Mouse (Mus musculus): ENCODE data around the gene Psma3. TPM values are rescaled to one million over a fixed set of nuclear protein-coding genes. Genes with fewer than 3 reads are reported as not detected.

Gene Psma3
- polyA plus RNA-seq, 1 experiment from 2014 or later: 654 TPM

DNA sequence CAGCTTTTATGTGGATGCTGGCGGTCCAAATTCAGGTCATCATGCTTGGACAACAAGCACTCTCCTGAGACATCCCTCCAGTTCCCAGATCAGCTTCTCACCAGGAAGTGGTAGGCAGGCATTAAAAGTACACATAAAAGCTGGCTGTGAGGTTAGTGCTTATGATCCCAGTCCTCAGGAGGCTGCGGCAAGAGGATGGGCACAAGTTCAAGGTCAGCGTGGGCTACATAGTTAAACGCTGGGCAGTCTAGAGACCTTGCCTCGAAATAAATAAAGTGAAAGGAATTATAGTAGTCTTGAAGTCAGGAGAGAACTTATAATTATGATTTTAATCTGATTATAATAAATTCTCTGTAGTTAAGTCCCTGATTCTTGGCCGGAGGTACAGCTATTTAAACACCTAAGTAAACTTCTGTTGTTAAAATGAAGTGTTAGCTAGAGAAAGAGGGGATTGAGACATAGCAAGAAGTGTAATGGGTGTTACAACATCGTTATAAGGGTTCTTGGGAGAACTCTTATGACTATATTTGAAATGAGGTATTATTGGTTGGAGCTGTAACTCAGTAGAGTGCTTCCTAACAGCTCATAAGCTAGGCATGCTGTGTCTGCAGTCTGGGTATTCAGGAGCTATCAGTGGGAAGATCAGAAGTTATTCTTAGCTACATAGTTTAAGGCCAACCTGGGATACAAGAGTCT is 10.6 kb downstream of the Psma3 start:
- 96% methylated on average over 7 of the region's 7 CpGs for WGBS
- Histone ChIP-seq H3K4me2 (no peak overlapping the region), H3K9ac (ENCODE audit: low read length) (no peak overlapping the region), H3K27ac (ENCODE audit: low read depth, low read length) (no peak overlapping the region), H3K36me3 (ENCODE audit: control insufficient read depth, insufficient read depth, low read length) (peaks cover 11% of the 10 kb centered on the region; the same call in 1 of the 2 replicates), H3K4me1 (ENCODE audit: control insufficient read depth, insufficient read depth, low read length) (no peaks in the 10 kb centered on the region), H3K27me3 (ENCODE audit: control insufficient read depth, insufficient read depth, low read length) (no peaks in the 10 kb centered on the region), H3K9me3 (ENCODE audit: control insufficient read depth, low read length) (no peaks in the 10 kb centered on the region), H3K4me3 (ENCODE audit: low read depth, low read length) (no peak overlapping the region)
- ATAC-seq (ENCODE audit: low FRiP score): no peak
- no peak for DNase-seq (ENCODE audit: low spot score, missing footprints)

GRCm38 (mm10) chr12:70997225-70997624 is 22.8 kb downstream of the Psma3 start:
- no peak overlapping the region for H3K4me2 ChIP-seq
- no peaks in the 10 kb centered on the region for H3K9me3 ChIP-seq (ENCODE audit: control insufficient read depth, low read length)
- no peak overlapping the region for H3K27ac ChIP-seq (ENCODE audit: low read depth, low read length)
- H3K9ac ChIP-seq (ENCODE audit: low read length): no peak overlapping the region
- H3K27me3 ChIP-seq (ENCODE audit: control insufficient read depth, insufficient read depth, low read length): no peaks in the 10 kb centered on the region
- ATAC-seq (ENCODE audit: low FRiP score) (no peak), DNase-seq (ENCODE audit: low spot score, missing footprints) (no peak)
- H3K4me3 ChIP-seq (ENCODE audit: low read depth, low read length): no peak overlapping the region
- 87% methylated on average over 5 of the region's 5 CpGs for WGBS
- H3K4me1 ChIP-seq (ENCODE audit: control insufficient read depth, insufficient read depth, low read length): no peaks in the 10 kb centered on the region
- peaks cover 5% of the 10 kb centered on the region; the same call in 1 of the 2 replicates for H3K36me3 ChIP-seq (ENCODE audit: control insufficient read depth, insufficient read depth, low read length)

- 70% methylated on average over 5 of the region's 5 CpGs for WGBS
- H3K36me3 ChIP-seq (ENCODE audit: control insufficient read depth, insufficient read depth, low read length): peaks cover 4% of the 10 kb centered on the region; the same call in 1 of the 2 replicates
Measured at GRCm38 (mm10) chr12:70999423-70999903, 25.0 kb downstream of the Psma3 start.

GRCm38 (mm10) chr12:71000344-71000743 is 25.9 kb downstream of the Psma3 start:
- H3K36me3 ChIP-seq (ENCODE audit: control insufficient read depth, insufficient read depth, low read length): peaks cover 4% of the 10 kb centered on the region
- ATAC-seq (ENCODE audit: low FRiP score) (no peak), DNase-seq (ENCODE audit: low spot score, missing footprints) (no peak)
- H3K27ac ChIP-seq (ENCODE audit: low read depth, low read length): no peak overlapping the region
- no peak overlapping the region for H3K4me2 ChIP-seq
- H3K4me3 ChIP-seq (ENCODE audit: low read depth, low read length): no peak overlapping the region
- no peaks in the 10 kb centered on the region for H3K27me3 ChIP-seq (ENCODE audit: control insufficient read depth, insufficient read depth, low read length)
- no peaks in the 10 kb centered on the region for H3K9me3 ChIP-seq (ENCODE audit: control insufficient read depth, low read length)
- H3K4me1 ChIP-seq (ENCODE audit: control insufficient read depth, insufficient read depth, low read length): no peaks in the 10 kb centered on the region
- H3K9ac ChIP-seq (ENCODE audit: low read length): no peak overlapping the region
- 87% methylated on average over 1 of the region's 1 CpGs for WGBS

More at GRCm38 (mm10) chr12:70999423-70999903, 25.0 kb downstream of the Psma3 start:
- Histone ChIP-seq H3K9ac (ENCODE audit: low read length) (no peak overlapping the region), H3K9me3 (ENCODE audit: control insufficient read depth, low read length) (no peaks in the 10 kb centered on the region), H3K4me3 (ENCODE audit: low read depth, low read length) (no peak overlapping the region), H3K4me1 (ENCODE audit: control insufficient read depth, insufficient read depth, low read length) (no peaks in the 10 kb centered on the region), H3K4me2 (no peak overlapping the region), H3K27me3 (ENCODE audit: control insufficient read depth, insufficient read depth, low read length) (no peaks in the 10 kb centered on the region), H3K27ac (ENCODE audit: low read depth, low read length) (no peak overlapping the region)
- ATAC-seq (ENCODE audit: low FRiP score) (no peak), DNase-seq (ENCODE audit: low spot score, missing footprints) (no peak)

DNA sequence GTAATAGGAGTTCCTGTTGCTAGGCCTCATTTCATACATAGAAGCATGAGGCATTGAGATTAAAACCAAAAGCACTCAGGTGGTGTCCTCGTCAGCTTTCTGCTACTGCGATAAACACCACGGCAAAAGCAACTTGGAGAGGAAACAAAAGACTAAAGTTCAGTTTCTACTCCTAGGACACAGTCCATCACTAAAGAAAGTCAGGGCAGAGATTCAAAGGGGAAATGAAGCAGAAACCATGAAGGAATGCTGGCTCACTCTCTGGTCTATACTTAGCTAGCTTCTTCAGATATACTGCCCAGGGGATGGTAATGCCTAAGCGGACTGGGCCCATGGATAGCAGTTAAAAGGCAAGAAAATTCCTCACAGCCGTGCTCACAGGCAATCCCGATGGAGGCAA is 27.0 kb downstream of the Psma3 start:
- no peak overlapping the region for H3K4me3 ChIP-seq (ENCODE audit: low read depth, low read length)
- no peaks in the 10 kb centered on the region for H3K4me1 ChIP-seq (ENCODE audit: control insufficient read depth, insufficient read depth, low read length)
- H3K27me3 ChIP-seq (ENCODE audit: control insufficient read depth, insufficient read depth, low read length): no peaks in the 10 kb centered on the region
- DNase-seq (ENCODE audit: low spot score, missing footprints): no peak
- no peaks in the 10 kb centered on the region for H3K9me3 ChIP-seq (ENCODE audit: control insufficient read depth, low read length)
- peaks cover 14% of the 10 kb centered on the region for H3K36me3 ChIP-seq (ENCODE audit: control insufficient read depth, insufficient read depth, low read length)
- no peak overlapping the region for H3K4me2 ChIP-seq
- no peak for ATAC-seq (ENCODE audit: low FRiP score)
- 82% methylated on average over 6 of the region's 6 CpGs for WGBS
- no peak overlapping the region for H3K27ac ChIP-seq (ENCODE audit: low read depth, low read length)
- no peak overlapping the region for H3K9ac ChIP-seq (ENCODE audit: low read length)

DNA sequence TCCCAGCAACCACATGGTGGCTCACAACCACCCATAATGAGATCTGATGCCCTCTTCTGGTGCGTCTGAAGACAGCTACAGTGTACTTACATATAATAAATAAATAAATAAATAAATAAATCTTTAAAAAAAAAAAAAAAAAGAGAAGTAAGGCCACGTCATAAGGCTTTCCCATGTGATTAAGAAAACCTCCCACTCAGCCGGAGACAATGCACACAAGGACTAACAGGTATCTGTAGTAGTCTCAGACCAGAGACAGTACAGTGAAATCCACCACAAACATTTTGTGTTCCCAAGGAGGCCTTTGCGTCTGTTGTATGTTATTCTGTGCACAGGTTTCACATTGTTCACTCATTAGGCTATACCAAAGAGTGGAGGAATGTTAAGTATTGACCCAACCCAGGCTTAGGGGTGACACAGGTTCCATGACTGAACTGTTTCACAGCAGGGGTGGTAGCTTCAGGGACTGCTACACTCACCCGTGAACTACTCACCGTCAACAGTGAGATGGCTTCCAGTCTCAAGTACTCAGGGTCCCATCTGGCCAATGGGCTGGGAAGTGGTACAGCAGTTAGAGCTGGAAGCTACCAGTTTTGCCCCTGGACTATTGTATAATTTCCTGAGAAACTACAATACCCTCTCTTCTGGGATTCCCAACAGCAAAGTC is 29.5 kb downstream of the Psma3 start:
- Histone ChIP-seq H3K4me1 (ENCODE audit: control insufficient read depth, insufficient read depth, low read length) (no peaks in the 10 kb centered on the region), H3K9ac (ENCODE audit: low read length) (no peak overlapping the region), H3K27ac (ENCODE audit: low read depth, low read length) (no peak overlapping the region), H3K9me3 (ENCODE audit: control insufficient read depth, low read length) (no peaks in the 10 kb centered on the region), H3K4me2 (no peak overlapping the region), H3K4me3 (ENCODE audit: low read depth, low read length) (no peak overlapping the region), H3K36me3 (ENCODE audit: control insufficient read depth, insufficient read depth, low read length) (peaks cover 21% of the 10 kb centered on the region), H3K27me3 (ENCODE audit: control insufficient read depth, insufficient read depth, low read length) (no peaks in the 10 kb centered on the region)
- 91% methylated on average over 5 of the region's 6 CpGs for WGBS
- DNase-seq (ENCODE audit: low spot score, missing footprints) (no peak), ATAC-seq (ENCODE audit: low FRiP score) (no peak)

GRCm38 (mm10) chr12:71006141-71006540 is 31.7 kb downstream of the Psma3 start:
- DNase-seq (ENCODE audit: low spot score, missing footprints) (no peak), ATAC-seq (ENCODE audit: low FRiP score) (no peak)
- H3K9me3 ChIP-seq (ENCODE audit: control insufficient read depth, low read length): no peaks in the 10 kb centered on the region
- WGBS: 91% methylated on average over 6 of the region's 6 CpGs
- H3K27ac ChIP-seq (ENCODE audit: low read depth, low read length): no peak overlapping the region
- H3K9ac ChIP-seq (ENCODE audit: low read length): no peak overlapping the region
- H3K36me3 ChIP-seq (ENCODE audit: control insufficient read depth, insufficient read depth, low read length): peaks cover 27% of the 10 kb centered on the region
- H3K4me2 ChIP-seq: no peak overlapping the region
- H3K4me3 ChIP-seq (ENCODE audit: low read depth, low read length): no peak overlapping the region
- H3K27me3 ChIP-seq (ENCODE audit: control insufficient read depth, insufficient read depth, low read length): no peaks in the 10 kb centered on the region
- H3K4me1 ChIP-seq (ENCODE audit: control insufficient read depth, insufficient read depth, low read length): no peaks in the 10 kb centered on the region

DNA sequence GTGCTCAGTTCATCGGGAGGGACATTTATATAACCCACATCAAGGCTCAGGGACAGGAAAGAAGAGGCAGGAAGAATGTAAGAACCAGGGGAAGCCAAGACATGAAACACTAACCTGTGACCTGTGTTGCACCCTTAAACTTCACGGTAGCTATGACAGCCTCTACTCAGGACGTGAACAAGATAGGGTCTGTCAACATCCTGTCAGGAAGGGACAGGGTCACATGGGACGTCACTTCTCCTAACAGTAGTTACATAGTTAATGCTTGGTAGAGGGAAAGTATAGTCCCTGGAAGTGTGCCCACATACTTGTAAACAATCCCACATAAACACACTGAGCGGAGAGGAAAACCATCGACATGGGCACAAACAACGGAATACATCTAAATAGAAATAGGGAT is 32.5 kb downstream of the Psma3 start:
- ATAC-seq (ENCODE audit: low FRiP score) (no peak), DNase-seq (ENCODE audit: low spot score, missing footprints) (no peak)
- 92% methylated on average over 7 of the region's 7 CpGs for WGBS
- no peak overlapping the region for H3K4me2 ChIP-seq
- no peaks in the 10 kb centered on the region for H3K9me3 ChIP-seq (ENCODE audit: control insufficient read depth, low read length)
- H3K27ac ChIP-seq (ENCODE audit: low read depth, low read length): no peak overlapping the region
- H3K4me3 ChIP-seq (ENCODE audit: low read depth, low read length): no peak overlapping the region
- no peaks in the 10 kb centered on the region for H3K4me1 ChIP-seq (ENCODE audit: control insufficient read depth, insufficient read depth, low read length)
- no peak overlapping the region for H3K9ac ChIP-seq (ENCODE audit: low read length)
- no peaks in the 10 kb centered on the region for H3K27me3 ChIP-seq (ENCODE audit: control insufficient read depth, insufficient read depth, low read length)
- H3K36me3 ChIP-seq (ENCODE audit: control insufficient read depth, insufficient read depth, low read length): peaks cover 27% of the 10 kb centered on the region

GRCm38 (mm10) chr12:71009769-71010168 is 35.3 kb downstream of the Psma3 start:
- H3K4me3 ChIP-seq (ENCODE audit: low read depth, low read length): no peak overlapping the region
- DNase-seq (ENCODE audit: low spot score, missing footprints): no peak

More at GRCm38 (mm10) chr12:71009769-71010168, 35.3 kb downstream of the Psma3 start:
- Histone ChIP-seq H3K4me1 (ENCODE audit: control insufficient read depth, insufficient read depth, low read length) (peaks cover 9% of the 10 kb centered on the region), H3K4me2 (no peak overlapping the region), H3K9me3 (ENCODE audit: control insufficient read depth, low read length) (no peaks in the 10 kb centered on the region), H3K27ac (ENCODE audit: low read depth, low read length) (no peak overlapping the region), H3K36me3 (ENCODE audit: control insufficient read depth, insufficient read depth, low read length) (peaks cover 24% of the 10 kb centered on the region), H3K27me3 (ENCODE audit: control insufficient read depth, insufficient read depth, low read length) (no peaks in the 10 kb centered on the region), H3K9ac (ENCODE audit: low read length) (no peak overlapping the region)
- no peak for ATAC-seq (ENCODE audit: low FRiP score)
- 82% methylated on average over 4 of the region's 4 CpGs for WGBS
